20 mouse cellular contexts compared by ENCODE assay signal in the genomic region with DNA sequence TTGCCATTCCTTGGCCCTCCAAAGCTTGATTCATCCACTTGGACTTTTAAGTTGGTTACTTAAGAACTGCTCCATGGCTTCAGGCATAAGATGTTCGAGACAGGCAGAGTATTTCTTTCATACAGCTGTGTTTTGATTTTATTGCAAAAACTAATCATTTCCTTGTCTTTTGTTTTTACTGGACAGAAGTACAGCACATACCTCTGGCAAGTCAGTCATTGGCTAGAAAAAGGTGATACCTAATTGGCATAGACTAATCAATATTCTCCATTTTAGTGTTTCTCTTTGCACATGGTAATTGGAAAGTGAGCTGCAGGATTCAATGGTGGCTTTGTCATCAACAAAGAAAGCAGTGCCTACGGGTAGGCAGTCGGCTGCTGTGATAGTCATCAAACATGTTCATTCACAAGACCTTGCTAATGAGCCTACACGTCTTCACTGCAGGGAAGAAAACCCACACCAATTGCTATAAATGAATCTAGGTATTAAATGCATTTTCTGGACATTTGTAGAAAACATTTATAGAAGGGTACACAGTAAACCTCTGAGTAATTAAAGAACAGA. TPM values are rescaled to one million over a fixed set of nuclear protein-coding genes. Genes with fewer than 3 reads are reported as not detected.
"Had no signal": no experiment of that assay in that cellular context is flagged by ENCODE, and none has a peak within 500 bp of the region (broad histone marks: within the 10 kb centered on the region; RNA-seq: fewer than 3 reads in every experiment).

No protein-coding gene starts in this region.

- H3K36me3 ChIP-seq: kidney, embryonic 15.5 days; liver, embryonic 13.5 days; stomach, embryonic 15.5 days had no signal

- H3K9me3 ChIP-seq: kidney, embryonic 15.5 days; liver, embryonic 13.5 days; stomach, embryonic 15.5 days had no signal

- H3K27ac ChIP-seq: kidney, embryonic 15.5 days; left cerebral cortex, adult 2 months; liver, embryonic 13.5 days; stomach, embryonic 15.5 days had no signal

- DNase-seq: kidney, adult 8-10 months; kidney, postnatal 10 days; kidney, postnatal 36 days; layer of hippocampus, postnatal 36 days; liver, embryonic 13.5 days; lung, adult 2 months; lung, postnatal 14 days; lung, postnatal 4 days; midbrain, embryonic 14.5 days; right cerebral cortex, adult 18-20 months; right cerebral cortex, postnatal 14 days; right cerebral cortex, postnatal 4 days; spleen, adult 18-20 months; thymus, adult 18-20 months; thymus, postnatal 36 days had no signal

- H3K4me3 ChIP-seq: kidney, embryonic 15.5 days; left cerebral cortex, adult 2 months; liver, embryonic 13.5 days; stomach, embryonic 15.5 days had no signal

- H3K27me3 ChIP-seq: kidney, embryonic 15.5 days; liver, embryonic 13.5 days; stomach, embryonic 15.5 days had no signal

- H3K9ac ChIP-seq: kidney, embryonic 15.5 days; liver, embryonic 13.5 days; stomach, embryonic 15.5 days had no signal

- H3K4me1 ChIP-seq: kidney, embryonic 15.5 days; liver, embryonic 13.5 days; stomach, embryonic 15.5 days had no signal

- H3K4me2 ChIP-seq: kidney, embryonic 15.5 days; liver, embryonic 13.5 days; midbrain, embryonic 11.5 days; stomach, embryonic 15.5 days had no signal

RNA-seq across cellular contexts. Expression of a gene that starts 37.9 kb away (rescaled TPM):
- polyA plus RNA-seq: liver, adult 2 months had no signal
